Mouse (Mus musculus) liver (tissue): ENCODE measurements around the gene Lrit3.
A peak's percentile ranks its signal among the peaks of the same experiment; 100 is the strongest.
"Not testable (repeated sequence)": the region's sequence is repeated elsewhere in the genome, so short reads cannot be mapped to it uniquely, and the experiment has no call there.

Source experiments
- DNase-seq: peaks from one replicate; pipeline ENCODE4 v3.0.0-alpha.2; 2020; ENCODE audit warnings: mixed read lengths

The Lrit3 gene

GRCm38 (mm10) chr3:129766971-129767794 lies 36.6 kb downstream of the Lrit3 start:
- DNase-seq: no peak

- no peak for DNase-seq
These were observed 37.7 kb downstream of the Lrit3 start for GRCm38 (mm10) chr3:129766106-129766505.

- DNase-seq: not testable (repeated sequence)
These were observed 46.2 kb downstream of the Lrit3 start for GRCm38 (mm10) chr3:129757599-129757998.

- peak; percentile 5 for DNase-seq
These were observed 48.9 kb downstream of the Lrit3 start, which contains the start of gene Egf for GRCm38 (mm10) chr3:129754650-129755604. Gene Egf (minus strand): TSS chr3:129755316.

GRCm38 (mm10) chr3:129744803-129745202 lies 59.0 kb downstream of the Lrit3 start:
- peak; percentile 21 for DNase-seq

- DNase-seq: no peak
These were observed 61.0 kb downstream of the Lrit3 start for GRCm38 (mm10) chr3:129742781-129743180.

- no peak for DNase-seq
These were observed 65.3 kb downstream of the Lrit3 start for GRCm38 (mm10) chr3:129738291-129739183.
